Mouse (Mus musculus) megakaryocyte, embryonic 14.5 days (primary cell): ENCODE results near the gene Wfdc15a. TPM values are rescaled to one million over a fixed set of nuclear protein-coding genes. Genes with fewer than 3 reads are reported as not detected.

Experiments used
- H3K27me3 ChIP-seq: replicated peaks from 2 replicates; pipeline ENCODE3; 2012; ENCODE audit warnings: inconsistent platforms
- H3K36me3 ChIP-seq: replicated peaks from 2 replicates; pipeline ENCODE3; 2012; ENCODE audit warnings: low read length, inconsistent platforms, mixed read lengths
- H3K4me1 ChIP-seq: 2 replicates; pipeline ENCODE4 v1.6.1; 2012; ENCODE audit warnings: inconsistent platforms
- H3K4me3 ChIP-seq: replicated peaks from 2 replicates; pipeline ENCODE3; 2012; ENCODE audit warnings: moderate library complexity, mild to moderate bottlenecking, inconsistent platforms
- H3K9me3 ChIP-seq: 2 replicates; pipeline ENCODE4 v1.6.1; 2012; ENCODE audit warnings: inconsistent platforms
- FLI1 ChIP-seq: IDR thresholded peaks from 2 replicates; pipeline ENCODE4 v1.6.1; 2012; ENCODE audit warnings: low read length, inconsistent platforms, mixed read lengths
- GATA1 ChIP-seq: IDR thresholded peaks from 3 replicates; pipeline ENCODE4 v1.6.1; 2012; ENCODE audit warnings: mixed read lengths, low read length, inconsistent platforms, borderline replicate concordance
- polyA plus RNA-seq: library from polyadenylated mRNA; stranded (reverse); fragments of >175 nt; gene quantifications from 2 replicates; pipeline ENCODE4 v1.2.3, GENCODE M21; 2012; ENCODE audit warnings: low replicate concordance; ENCODE audit not compliant: insufficient read depth

The Wfdc15a gene
- polyA plus RNA-seq, 1 experiment = not detected

DNA sequence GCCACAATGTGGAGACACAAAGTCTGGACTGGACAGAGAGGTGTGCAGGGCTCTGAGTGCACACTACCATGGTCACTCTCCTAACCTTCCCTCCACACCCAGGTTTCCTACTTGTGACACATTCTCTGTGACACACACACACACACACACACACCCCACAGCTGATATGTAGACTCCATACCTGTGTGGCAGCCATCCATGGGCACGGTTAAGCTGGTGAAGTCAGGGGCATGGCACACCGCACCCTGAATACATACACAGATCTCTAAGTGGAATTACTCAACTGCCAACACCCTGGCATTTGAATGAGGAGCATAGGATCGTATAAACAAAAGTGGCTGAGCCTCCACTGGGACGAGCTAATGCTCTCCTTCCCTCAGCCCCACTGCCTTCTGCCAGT, 19.2 kb downstream of the Wfdc15a start:
- Histone ChIP-seq H3K36me3 (no peaks in the 10 kb centered on the region), H3K9me3 (no peaks in the 10 kb centered on the region), H3K4me1 (peaks cover 23% of the 10 kb centered on the region), H3K4me3 (no peak overlapping the region), H3K27me3 (peaks cover 72% of the 10 kb centered on the region)
- TF ChIP-seq FLI1 (no peak), GATA1 (no peak)

DNA sequence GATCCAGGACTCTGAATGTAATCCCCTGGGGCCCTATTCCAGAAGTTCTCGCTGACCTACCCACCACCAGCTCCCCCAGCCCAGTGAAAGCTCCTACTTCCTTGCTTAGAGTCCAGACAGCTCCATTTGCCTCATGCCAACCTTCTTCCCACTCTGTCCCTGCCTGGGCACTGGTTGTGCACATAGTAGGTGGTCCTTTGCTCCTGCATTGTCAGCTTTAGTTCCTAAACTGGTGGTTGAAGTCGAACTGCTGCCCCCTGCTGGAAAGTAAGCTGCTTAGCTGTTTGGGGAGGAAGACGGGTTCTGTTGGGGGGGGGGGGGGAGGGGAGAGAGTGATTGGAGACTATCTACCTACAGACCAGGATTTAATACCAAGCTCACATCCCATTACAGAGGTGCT, 19.8 kb downstream of the Wfdc15a start:
- peaks cover 72% of the 10 kb centered on the region for H3K27me3 ChIP-seq
- no peak for TF ChIP-seq GATA1
- H3K9me3 ChIP-seq = no peaks in the 10 kb centered on the region
- H3K4me1 ChIP-seq = peaks cover 29% of the 10 kb centered on the region
- no peaks in the 10 kb centered on the region for H3K36me3 ChIP-seq
- H3K4me3 ChIP-seq = no peak overlapping the region

DNA sequence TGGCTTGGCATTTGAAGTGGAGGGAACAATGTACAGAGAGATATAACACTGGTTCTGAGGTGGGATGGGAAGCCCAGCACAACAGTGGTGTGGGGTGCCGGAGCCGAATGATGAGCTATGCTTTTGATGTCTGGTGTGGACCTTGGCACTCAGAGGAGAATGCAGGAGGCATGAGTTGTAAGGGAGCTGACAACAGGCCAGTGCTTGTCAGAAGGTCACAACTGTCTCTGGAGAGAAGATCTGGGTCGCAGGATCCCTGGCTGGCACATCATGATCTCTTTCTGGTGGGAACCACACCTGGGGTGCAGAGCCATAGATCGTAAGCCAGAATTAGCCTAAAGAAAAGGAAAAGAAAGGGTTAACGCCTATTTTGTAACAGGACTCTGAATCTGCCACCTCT, 22.1 kb downstream of the Wfdc15a start:
- H3K27me3 ChIP-seq = peaks cover 73% of the 10 kb centered on the region
- H3K36me3 ChIP-seq = no peaks in the 10 kb centered on the region
- peaks cover 42% of the 10 kb centered on the region for H3K4me1 ChIP-seq
- no peaks in the 10 kb centered on the region for H3K9me3 ChIP-seq
- H3K4me3 ChIP-seq = no peak overlapping the region
- TF ChIP-seq FLI1 (no peak), GATA1 (no peak)

DNA sequence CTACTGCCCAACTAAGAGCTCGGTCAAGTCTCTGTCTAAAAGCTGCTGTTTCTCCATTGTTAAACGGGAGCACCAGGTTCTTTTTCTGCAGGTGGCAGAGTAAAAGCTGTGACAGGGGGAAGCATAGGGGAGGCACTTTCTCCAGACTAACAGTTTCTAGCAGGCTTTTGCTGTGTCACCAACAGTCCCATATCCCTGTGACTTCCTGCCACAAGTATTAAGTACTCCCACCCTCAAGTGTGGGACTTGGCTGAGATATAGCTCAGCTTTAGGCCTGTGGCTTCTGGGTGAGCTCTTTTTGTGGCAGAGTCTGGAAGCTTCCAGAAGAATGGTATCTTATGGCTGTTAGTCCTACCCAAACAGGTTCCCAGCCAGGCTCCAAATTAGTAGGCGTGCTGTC, 24.1 kb downstream of the Wfdc15a start:
- TF ChIP-seq FLI1 (no peak), GATA1 (no peak)
- Histone ChIP-seq H3K4me3 (no peak overlapping the region), H3K36me3 (no peaks in the 10 kb centered on the region), H3K9me3 (no peaks in the 10 kb centered on the region), H3K27me3 (peaks cover 65% of the 10 kb centered on the region), H3K4me1 (peaks cover 52% of the 10 kb centered on the region)

DNA sequence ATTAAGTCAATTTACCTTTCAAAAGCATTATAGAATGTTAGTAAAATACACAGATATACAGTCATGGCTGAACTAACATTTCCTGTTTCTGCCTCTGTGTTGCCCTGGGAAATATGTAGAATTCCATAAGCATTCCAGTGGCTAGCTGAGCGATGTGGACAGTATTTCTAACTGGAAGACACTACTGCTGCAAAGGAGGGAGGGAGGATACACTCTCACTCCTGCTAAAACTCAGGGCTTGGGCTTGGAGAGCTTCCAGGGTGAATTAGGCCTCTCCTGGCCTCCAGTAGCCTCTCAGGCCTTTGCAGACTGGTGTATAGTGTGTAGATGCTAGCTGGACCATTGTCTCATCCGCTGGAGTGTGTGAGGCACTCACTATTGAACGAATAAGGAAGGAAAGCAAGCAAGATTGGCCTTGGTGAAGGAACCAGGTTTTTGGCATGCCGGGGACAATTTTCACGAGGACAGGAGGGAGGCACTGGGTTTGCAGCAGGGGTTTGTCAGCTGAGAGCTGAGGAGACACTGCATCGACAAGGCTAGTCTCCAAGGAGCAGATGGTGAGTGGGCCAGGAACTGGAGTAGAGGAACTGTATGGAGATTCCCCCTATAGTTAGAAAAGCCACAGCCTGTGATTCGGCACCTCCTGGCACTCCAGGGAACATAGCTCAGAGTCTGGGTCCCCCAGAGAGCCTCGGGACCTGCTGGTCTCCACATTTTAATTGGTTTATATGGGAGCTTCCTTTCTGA, 25.1 kb downstream of the Wfdc15a start:
- H3K4me3 ChIP-seq = no peak overlapping the region
- H3K36me3 ChIP-seq = no peaks in the 10 kb centered on the region
- H3K4me1 ChIP-seq = peaks cover 58% of the 10 kb centered on the region
- no peaks in the 10 kb centered on the region for H3K9me3 ChIP-seq
- TF ChIP-seq GATA1 (no peak), FLI1 (no peak)
- peaks cover 68% of the 10 kb centered on the region for H3K27me3 ChIP-seq

DNA sequence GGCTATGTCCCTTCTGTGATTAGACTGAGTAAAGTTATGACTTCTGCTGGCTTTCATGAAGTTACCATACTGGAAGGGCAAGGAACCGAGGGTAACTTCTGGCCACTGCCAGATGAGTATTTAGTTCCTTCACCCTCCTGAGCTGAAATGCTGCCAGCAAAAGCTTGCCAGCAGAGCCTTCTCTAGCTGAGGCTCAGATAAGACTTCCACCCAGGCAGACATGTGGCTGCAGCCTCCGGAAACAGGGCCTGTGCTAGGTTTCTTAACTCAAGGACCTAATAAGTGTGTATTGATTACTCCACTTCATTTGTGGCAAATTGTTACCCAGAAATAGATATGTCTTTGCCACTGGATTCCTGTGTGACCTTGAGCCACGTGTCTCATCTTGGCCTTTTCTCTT, 26.5 kb downstream of the Wfdc15a start:
- Histone ChIP-seq H3K4me3 (no peak overlapping the region), H3K4me1 (peaks cover 64% of the 10 kb centered on the region), H3K36me3 (no peaks in the 10 kb centered on the region), H3K9me3 (peaks cover 6% of the 10 kb centered on the region), H3K27me3 (peaks cover 72% of the 10 kb centered on the region)
- TF ChIP-seq FLI1 (no peak), GATA1 (no peak)

DNA sequence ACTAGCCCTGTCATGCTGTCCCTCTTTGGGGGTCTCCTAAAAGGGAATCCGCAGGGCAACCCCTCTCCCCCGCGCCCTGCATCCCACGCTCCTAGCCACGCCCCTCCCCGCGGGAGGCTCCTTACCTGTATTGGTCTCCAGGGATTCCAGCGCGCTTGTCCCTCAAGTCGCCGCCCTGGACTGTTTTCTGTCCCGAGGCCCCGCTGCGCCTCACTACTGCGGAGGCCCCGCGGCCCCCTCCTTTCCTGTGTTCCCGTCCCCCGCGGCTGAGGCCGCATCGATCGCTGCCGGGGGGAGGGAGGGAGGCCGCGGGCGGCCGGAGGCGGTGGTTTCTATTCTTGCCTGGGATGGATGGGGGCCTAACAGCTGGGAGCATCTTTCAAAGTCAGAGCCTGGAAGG, 29.0 kb downstream of the Wfdc15a start, which contains the start of gene Kcns1:
TSS of gene Kcns1 (minus strand) at position 212 of the 400 bp plus-strand sequence.
- Histone ChIP-seq H3K27me3 (peaks cover 75% of the 10 kb centered on the region), H3K9me3 (peaks cover 16% of the 10 kb centered on the region), H3K36me3 (no peaks in the 10 kb centered on the region), H3K4me1 (peaks cover 59% of the 10 kb centered on the region), H3K4me3 (peak within 1 kb of the TSS; percentile 71)
- TF ChIP-seq GATA1 = no peak

DNA sequence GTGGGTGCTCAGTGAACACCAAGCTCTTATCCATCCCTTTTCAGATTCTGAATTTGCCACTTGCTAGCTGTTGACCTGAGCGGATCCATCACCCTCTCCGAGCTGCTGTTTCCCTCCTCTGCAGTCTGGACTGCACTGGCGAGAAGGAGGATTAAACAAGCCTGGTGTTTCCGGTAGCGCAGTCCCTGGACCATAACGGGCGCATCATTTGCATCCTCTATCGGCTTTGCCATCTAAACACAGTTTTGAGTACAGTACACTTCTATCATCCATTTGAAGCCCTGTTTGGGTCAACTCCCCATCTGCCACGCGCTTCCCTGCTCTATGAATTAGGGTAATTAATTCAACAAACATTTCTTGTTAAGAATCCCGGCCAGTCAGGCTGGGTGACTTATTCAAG, 29.6 kb downstream of the Wfdc15a start:
- H3K4me3 ChIP-seq = no peak overlapping the region
- H3K4me1 ChIP-seq = peaks cover 53% of the 10 kb centered on the region
- TF ChIP-seq FLI1 = no peak
- no peak for TF ChIP-seq GATA1
- H3K36me3 ChIP-seq = no peaks in the 10 kb centered on the region
- peaks cover 80% of the 10 kb centered on the region for H3K27me3 ChIP-seq
- peaks cover 16% of the 10 kb centered on the region for H3K9me3 ChIP-seq

DNA sequence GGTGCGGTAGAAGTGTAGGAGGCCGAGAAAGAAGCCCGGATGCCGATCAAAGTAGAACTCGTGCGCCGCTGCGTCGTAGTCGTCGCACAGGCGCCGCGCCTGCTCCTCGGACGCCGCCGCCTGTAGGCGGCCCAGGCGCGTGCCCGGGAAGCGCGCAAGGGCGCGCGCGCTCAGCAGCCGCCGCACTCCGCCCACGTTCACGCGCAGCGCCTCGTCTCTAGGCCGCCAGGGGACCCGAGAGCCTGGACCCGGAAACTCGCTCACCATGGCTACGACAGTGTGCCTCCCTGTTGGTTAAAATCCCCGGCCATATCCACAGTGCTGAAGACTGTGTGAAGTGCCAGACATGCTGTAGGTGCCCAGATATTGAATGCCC, 31.4 kb downstream of the Wfdc15a start:
- TF ChIP-seq FLI1 = no peak
- Histone ChIP-seq H3K9me3 (peaks cover 16% of the 10 kb centered on the region), H3K4me1 (peaks cover 39% of the 10 kb centered on the region), H3K4me3 (peak overlapping the region; percentile 82), H3K27me3 (peaks cover 86% of the 10 kb centered on the region), H3K36me3 (no peaks in the 10 kb centered on the region)

DNA sequence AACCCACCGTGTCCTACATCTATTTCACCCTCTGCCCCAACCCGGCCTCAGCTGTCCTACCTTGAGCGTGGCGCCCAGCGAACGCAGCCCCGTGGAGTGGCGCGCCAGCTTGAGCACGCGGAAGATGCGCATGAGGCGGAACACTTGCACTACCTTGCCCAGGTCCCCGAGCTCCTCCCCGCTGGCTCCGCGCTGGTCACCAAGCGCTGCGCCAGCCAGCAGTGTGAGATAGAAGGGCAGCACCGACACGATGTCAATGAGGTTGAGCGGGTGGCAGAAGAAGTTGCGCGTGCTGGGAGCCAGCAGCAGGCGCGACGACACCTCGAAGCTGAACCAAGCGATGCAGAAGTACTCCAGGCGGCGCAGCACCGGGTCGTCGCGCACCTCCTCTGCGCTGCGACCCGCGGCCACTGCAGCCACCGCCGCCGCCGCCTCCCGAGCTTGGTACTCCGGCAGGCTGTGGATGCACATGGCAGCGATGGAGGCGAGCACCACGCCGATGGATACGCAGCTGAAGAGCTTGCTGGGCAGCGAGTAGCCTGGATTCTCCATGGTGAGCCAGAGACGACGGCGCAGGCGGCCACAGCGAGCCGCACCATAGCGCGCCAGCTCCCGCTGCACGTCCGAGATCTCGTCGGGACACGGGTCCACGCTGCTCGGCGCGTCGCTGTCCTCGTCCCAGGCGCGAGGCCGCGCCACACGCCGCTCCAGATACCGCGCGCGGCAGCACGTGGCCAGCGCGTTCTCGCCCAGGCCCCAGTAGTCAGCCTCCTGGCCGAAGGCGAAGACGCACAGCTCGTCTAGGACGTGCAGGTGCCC, 32.0 kb downstream of the Wfdc15a start:
- Histone ChIP-seq H3K4me3 (peak overlapping the region; percentile 82), H3K36me3 (no peaks in the 10 kb centered on the region), H3K9me3 (peaks cover 16% of the 10 kb centered on the region), H3K4me1 (peaks cover 34% of the 10 kb centered on the region), H3K27me3 (peaks cover 86% of the 10 kb centered on the region)
- TF ChIP-seq GATA1 (no peak), FLI1 (no peak)

DNA sequence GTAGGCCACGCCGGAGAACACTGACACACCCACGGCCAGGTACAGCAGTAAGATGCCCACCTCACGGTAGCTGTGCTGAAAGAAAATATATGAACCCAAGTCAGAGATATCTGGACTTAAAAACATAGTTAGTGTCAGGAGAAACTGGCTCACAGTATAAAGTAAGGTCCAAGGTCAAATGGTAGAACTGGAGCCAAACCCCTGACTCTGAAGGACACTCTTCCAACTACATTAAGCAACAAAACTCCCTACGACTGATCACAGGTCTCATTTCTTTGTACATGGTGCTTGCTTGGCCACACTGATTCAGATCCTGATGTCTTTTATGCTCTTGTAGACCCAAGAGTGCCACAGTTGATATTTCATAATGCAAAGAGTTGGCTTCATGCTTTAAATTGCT, 35.0 kb downstream of the Wfdc15a start:
- peaks cover 73% of the 10 kb centered on the region for H3K27me3 ChIP-seq
- no peak for TF ChIP-seq FLI1
- no peak for TF ChIP-seq GATA1

More for the DNA sequence above, 35.0 kb downstream of the Wfdc15a start:
- H3K4me1 ChIP-seq = peaks cover 15% of the 10 kb centered on the region
- no peak overlapping the region for H3K4me3 ChIP-seq
- peaks cover 16% of the 10 kb centered on the region for H3K9me3 ChIP-seq
- H3K36me3 ChIP-seq = no peaks in the 10 kb centered on the region
